Mouse (Mus musculus) spleen, adult 2 months (tissue): ENCODE data around the gene Myl7. TPM values are rescaled to one million over a fixed set of nuclear protein-coding genes. Genes with fewer than 3 reads are reported as not detected.
A peak's percentile ranks its signal among the peaks of the same experiment; 100 is the strongest.
"Not testable (repeated sequence)": the region's sequence is repeated elsewhere in the genome, so short reads cannot be mapped to it uniquely, and the experiment has no call there.

Source experiments
- DNase-seq, 2 experiments: peaks; one replicate each; pipeline versions ENCODE4 v3.0.0 to v3.0.0-alpha.2; 2012 to 2021; ENCODE audit warnings: low spot score in 2 of 2, low read depth in 1 of 2
- H3K27ac ChIP-seq: fragments of 200-500 bp; 2 replicates; pipeline ENCODE4 v1.5.1; 2012; ENCODE audit warnings: low read length, inconsistent platforms; ENCODE audit not compliant: insufficient read depth
- H3K27me3 ChIP-seq: fragments of 200-500 bp; 2 replicates; pipeline ENCODE4 v1.6.1; 2012; ENCODE audit warnings: mild to moderate bottlenecking, moderate library complexity, low read length, inconsistent platforms; ENCODE audit not compliant: control insufficient read depth, insufficient read depth
- H3K36me3 ChIP-seq: fragments of 200-500 bp; 2 replicates; pipeline ENCODE4 v1.6.1; 2012; ENCODE audit warnings: mild to moderate bottlenecking, low read length, inconsistent platforms; ENCODE audit not compliant: control insufficient read depth, insufficient read depth
- H3K4me1 ChIP-seq: fragments of 200-500 bp; 2 replicates; pipeline ENCODE4 v1.6.1; 2011; ENCODE audit warnings: inconsistent platforms; ENCODE audit not compliant: control insufficient read depth, insufficient read depth, insufficient read length
- H3K4me3 ChIP-seq: fragments of 200-500 bp; 2 replicates; pipeline ENCODE4 v1.5.1; 2011; ENCODE audit warnings: mild to moderate bottlenecking, inconsistent platforms; ENCODE audit not compliant: insufficient read depth, insufficient read length; ENCODE audit errors: extremely low read depth
- CTCF ChIP-seq: fragments of 200-500 bp; IDR thresholded peaks from 2 replicates; pipeline ENCODE4 v1.5.1; 2011; ENCODE audit warnings: mild to moderate bottlenecking, inconsistent platforms; ENCODE audit not compliant: insufficient read depth, insufficient read length, insufficient replicate concordance; ENCODE audit errors: extremely low read depth
- POLR2A ChIP-seq: fragments of 200-500 bp; IDR thresholded peaks from 2 replicates; pipeline ENCODE4 v1.6.1; 2011; ENCODE audit warnings: low read depth, low read length, inconsistent platforms
- WGBS: fragments of 180-500 bp; shearing (Covaris S2); methylation state at CpG from one replicate; pipeline ENCODE4 v1.1.7; 2018; 5-methylcytosine and 5-hydroxymethylcytosine counted together
- polyA plus RNA-seq: library from polyadenylated mRNA; depleted of rRNA; stranded (reverse); fragments of >200 nt; gene quantifications from 2 replicates; pipeline ENCODE4 v1.2.3, GENCODE M21; 2012; rRNA removed

Myl7 gene
- 0.54 TPM in 1 of 2 replicates, not detected in the other for polyA plus RNA-seq

DNA sequence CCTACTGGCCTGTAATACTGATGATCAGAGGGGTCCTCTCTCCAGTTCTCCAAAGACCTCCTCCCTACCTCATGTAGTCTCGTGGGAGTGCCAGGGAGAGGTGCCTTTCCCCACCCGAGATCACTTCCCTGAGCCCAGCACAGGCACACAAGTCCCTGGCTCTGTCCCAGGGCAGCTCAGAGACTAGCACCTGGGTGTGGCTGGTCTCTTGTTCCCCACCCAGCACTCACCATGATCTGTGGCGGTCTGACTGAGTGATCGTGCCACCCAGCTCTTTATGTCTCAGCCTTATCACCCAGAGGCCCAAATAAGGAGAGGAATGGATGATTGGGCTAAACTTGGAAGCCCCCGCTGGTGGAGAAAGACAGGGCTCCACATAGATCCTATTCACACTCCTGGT lies at the start of gene Myl7:
Gene Myl7 (minus strand): TSS at position 252 of the 400 bp plus-strand sequence.
- TF ChIP-seq POLR2A (no peak), CTCF (no peak)
- peaks cover 2% of the 10 kb centered on the region; the same call in 1 of the 2 replicates for H3K27me3 ChIP-seq
- 67% methylated on average over 5 of the region's 5 CpGs for WGBS
- H3K4me3 ChIP-seq = no peak within 1 kb of the TSS
- no peaks in the 10 kb centered on the region for H3K4me1 ChIP-seq
- no peaks in the 10 kb centered on the region for H3K36me3 ChIP-seq
- no peak for DNase-seq
- H3K27ac ChIP-seq = no peak within 1 kb of the TSS

- no peak overlapping the region for H3K4me3 ChIP-seq
- H3K36me3 ChIP-seq = no peaks in the 10 kb centered on the region
- no peaks in the 10 kb centered on the region for H3K27me3 ChIP-seq
- H3K4me1 ChIP-seq = peaks cover 9% of the 10 kb centered on the region; the same call in 1 of the 2 replicates
- TF ChIP-seq POLR2A (no peak), CTCF (no peak)
- 88% methylated on average over 4 of the region's 4 CpGs for WGBS
- no peak for DNase-seq
- no peak overlapping the region for H3K27ac ChIP-seq
These were observed 49.2 kb upstream of the Myl7 start for GRCm38 (mm10) chr11:5947796-5948195.

DNA sequence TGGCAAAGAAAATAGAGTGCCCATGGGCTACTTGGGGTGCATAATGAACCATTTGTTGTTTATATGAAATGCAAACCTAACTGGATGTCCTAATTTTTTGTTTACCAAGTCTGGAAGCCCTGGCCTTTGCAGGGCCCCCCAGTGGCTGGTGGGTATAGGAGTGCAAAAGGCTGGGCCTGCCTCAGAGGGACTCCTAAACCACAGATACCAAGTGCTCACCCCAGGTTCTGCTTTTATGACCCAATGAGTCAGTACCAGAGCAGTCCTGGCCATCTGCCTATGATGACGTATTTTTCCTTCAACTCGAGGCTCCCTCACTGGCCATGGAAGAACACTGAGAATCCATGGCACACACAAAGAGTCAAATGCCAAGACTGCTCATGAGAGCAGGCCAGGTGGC lies 46.5 kb upstream of the Myl7 start:
- H3K36me3 ChIP-seq = no peaks in the 10 kb centered on the region
- WGBS = 48% methylated on average over 2 of the region's 2 CpGs
- no peak overlapping the region for H3K4me3 ChIP-seq
- H3K27ac ChIP-seq = no peak overlapping the region
- no peaks in the 10 kb centered on the region for H3K27me3 ChIP-seq
- TF ChIP-seq POLR2A (no peak), CTCF (no peak)
- peaks cover 7% of the 10 kb centered on the region; the same call in 1 of the 2 replicates for H3K4me1 ChIP-seq
- DNase-seq = no peak

DNA sequence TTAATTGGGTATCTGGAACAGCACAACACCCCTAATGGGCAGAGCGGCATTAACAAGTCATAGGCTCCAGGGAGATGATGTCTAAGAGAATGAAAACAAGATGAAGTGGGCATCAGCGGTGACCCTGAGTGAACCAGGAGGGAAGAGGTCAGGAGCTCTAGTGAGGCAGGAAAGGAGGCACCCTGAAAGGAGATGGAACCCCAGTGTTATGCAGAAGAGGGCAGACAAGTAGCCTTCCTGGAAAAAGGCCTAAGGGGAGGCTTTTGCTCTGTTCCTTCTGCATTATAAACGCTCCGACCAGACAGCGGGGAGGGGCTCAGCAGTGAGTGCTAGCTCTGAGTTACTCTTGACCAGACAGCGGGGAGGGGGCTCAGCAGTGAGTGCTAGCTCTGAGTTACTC lies 44.4 kb upstream of the Myl7 start:
- H3K27ac ChIP-seq = no peak overlapping the region
- 94% methylated on average over 6 of the region's 6 CpGs for WGBS
- no peak for DNase-seq
- no peak overlapping the region for H3K4me3 ChIP-seq
- H3K4me1 ChIP-seq = no peaks in the 10 kb centered on the region
- TF ChIP-seq CTCF (no peak), POLR2A (no peak)
- H3K36me3 ChIP-seq = no peaks in the 10 kb centered on the region
- no peaks in the 10 kb centered on the region for H3K27me3 ChIP-seq

DNA sequence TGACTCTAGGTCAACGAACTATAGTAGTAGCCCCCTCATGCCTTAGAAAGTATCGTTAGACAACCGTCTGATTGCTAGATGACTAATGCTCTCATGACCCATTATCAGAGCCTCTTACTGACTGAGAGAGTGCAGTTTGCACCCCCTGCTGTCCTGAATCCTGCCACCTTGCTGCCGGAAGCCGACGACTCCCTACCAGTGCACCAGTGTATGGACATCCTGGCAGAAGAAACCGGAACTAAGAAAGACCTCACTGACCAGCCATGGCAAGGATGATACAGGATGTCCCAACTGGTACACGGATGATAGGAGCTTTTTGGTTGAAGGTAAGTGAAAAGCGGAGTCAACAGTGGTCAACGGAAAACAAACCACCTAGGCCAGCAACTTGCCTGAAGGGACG lies 35.9 kb upstream of the Myl7 start:
- H3K27me3 ChIP-seq, H3K27ac ChIP-seq, DNase-seq, H3K4me3 ChIP-seq, H3K4me1 ChIP-seq, H3K36me3 ChIP-seq: not testable (repeated sequence)
- WGBS = 95% methylated on average over 11 of the region's 11 CpGs

DNA sequence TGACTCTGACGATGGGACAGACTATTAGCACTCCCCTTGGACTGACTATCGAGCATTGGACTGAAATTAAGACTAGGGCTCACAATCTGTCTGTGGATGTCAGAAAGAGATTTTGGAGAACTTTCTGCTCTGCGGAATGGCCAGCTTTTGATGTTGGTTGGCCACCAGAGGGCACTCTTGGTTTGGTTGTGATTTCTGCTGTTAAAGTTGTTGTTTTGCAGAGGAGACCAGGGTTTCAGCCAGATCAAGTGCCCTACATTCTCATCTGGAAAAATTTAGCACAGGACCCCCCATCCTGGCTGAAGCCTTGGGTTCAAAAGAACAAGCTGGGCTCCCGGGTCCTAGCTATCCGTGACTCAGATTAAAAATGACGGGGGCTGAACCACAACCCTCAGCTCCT lies 33.4 kb upstream of the Myl7 start:
- 92% methylated on average over 6 of the region's 6 CpGs for WGBS
- not testable (repeated sequence) for H3K36me3 ChIP-seq, H3K27me3 ChIP-seq, H3K27ac ChIP-seq, H3K4me3 ChIP-seq, H3K4me1 ChIP-seq
- DNase-seq = peak in 1 of 2 experiments; percentile 9

DNA sequence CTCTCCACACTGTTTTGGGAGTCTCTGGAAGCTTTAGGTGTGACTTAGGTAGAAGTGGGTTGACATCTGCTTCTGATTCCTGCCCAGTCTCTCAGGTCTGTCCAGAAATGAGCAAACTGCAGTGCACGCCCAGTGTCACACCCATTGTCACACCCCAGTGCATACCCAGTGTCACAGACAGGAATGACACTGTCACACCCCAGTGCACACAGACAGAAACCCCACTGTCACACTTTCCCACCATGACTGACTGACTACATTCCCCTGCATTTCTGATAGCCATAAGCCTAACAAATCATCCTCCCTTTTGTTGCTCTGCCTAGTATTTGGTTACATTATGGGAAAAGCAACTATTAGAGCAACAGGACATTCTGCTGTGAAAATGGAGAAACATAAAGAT lies 32.0 kb upstream of the Myl7 start:
- no peak for DNase-seq
- TF ChIP-seq POLR2A (no peak), CTCF (no peak)
- H3K36me3 ChIP-seq = no peaks in the 10 kb centered on the region
- H3K4me3 ChIP-seq = no peak overlapping the region
- 33% methylated on average over 1 of the region's 1 CpGs for WGBS
- H3K4me1 ChIP-seq = no peaks in the 10 kb centered on the region; the same call in 1 of the 2 replicates
- no peak overlapping the region for H3K27ac ChIP-seq
- H3K27me3 ChIP-seq = no peaks in the 10 kb centered on the region

- Histone ChIP-seq H3K4me3 (no peak overlapping the region), H3K27me3 (no peaks in the 10 kb centered on the region), H3K4me1 (no peaks in the 10 kb centered on the region; the same call in 1 of the 2 replicates), H3K36me3 (no peaks in the 10 kb centered on the region), H3K27ac (no peak overlapping the region)
- no peak for TF ChIP-seq CTCF
- TF ChIP-seq POLR2A = no peak
- no peak for DNase-seq
- WGBS = 81% methylated on average over 3 of the region's 3 CpGs
These were observed 28.2 kb upstream of the Myl7 start for GRCm38 (mm10) chr11:5926696-5927220.
